Mouse (Mus musculus): ENCODE measurements around the gene Zfp760. TPM values are rescaled to one million over a fixed set of nuclear protein-coding genes. Genes with fewer than 3 reads are reported as not detected.
"Not testable (repeated sequence)": the region's sequence is repeated elsewhere in the genome, so short reads cannot be mapped to it uniquely, and the experiment has no call there.

Gene Zfp760
- polyA plus RNA-seq, 1 experiment from 2014 or later = 12.8 TPM

DNA sequence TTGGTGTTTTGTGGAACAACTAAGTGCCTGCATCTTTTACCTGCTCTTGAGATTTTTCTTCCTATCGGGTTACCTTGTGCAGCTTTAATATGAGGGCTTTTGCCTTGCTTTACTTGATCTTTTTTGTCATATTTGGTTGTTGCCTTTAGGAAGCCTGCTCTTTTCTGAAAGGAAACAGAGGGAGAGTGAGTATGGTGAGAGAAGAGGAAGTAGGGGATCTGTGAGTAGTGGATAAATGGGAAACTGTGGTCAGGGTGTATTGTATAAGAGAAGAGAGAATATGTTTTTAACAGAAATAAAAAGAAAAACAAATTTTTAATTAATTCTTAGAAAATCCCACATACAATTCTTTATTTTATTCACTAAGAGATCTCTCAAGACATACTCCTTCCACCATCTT lies 4.1 kb upstream of the Zfp760 start:
- Histone ChIP-seq H3K9ac (ENCODE audit: low read length) (no peak overlapping the region), H3K27ac (ENCODE audit: low read length) (no peak overlapping the region), H3K4me1 (replicated peaks; ENCODE audit: control insufficient read depth, insufficient read depth, low read length) (peaks cover 2% of the 10 kb centered on the region; the same call in 1 of the 2 replicates), H3K36me3 (ENCODE audit: control insufficient read depth, insufficient read depth, low read length) (no peaks in the 10 kb centered on the region), H3K27me3 (ENCODE audit: control insufficient read depth, insufficient read depth, low read depth, low read length) (no peaks in the 10 kb centered on the region), H3K4me2 (ENCODE audit: low read depth, low read length) (no peak overlapping the region), H3K4me3 (ENCODE audit: low read length) (no peak overlapping the region), H3K9me3 (ENCODE audit: control insufficient read depth, low read length) (no peaks in the 10 kb centered on the region)
- no peak for ATAC-seq (ENCODE audit: low read depth)
- WGBS = 83% methylated on average over 1 of the region's 1 CpGs

DNA sequence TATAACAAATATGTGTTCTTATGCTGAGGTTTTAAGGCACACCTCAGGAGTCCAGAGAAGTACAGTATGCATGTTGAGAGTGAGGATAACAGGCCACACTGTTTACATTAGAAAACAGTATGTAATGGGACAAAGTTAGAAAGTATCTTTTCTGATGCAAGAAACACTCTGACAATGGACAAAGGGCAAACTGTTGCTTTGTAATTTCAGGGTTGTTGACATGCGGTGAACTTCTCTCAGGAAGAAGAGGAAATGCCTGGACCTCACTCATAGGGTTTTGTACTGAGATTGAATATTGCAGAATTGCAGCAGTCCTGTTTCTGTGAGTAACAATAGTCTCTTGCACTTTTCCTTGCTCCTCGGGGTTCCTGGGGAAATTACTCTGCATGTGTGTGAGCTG lies 860 bp downstream of the Zfp760 start:
- H3K4me1 ChIP-seq (replicated peaks; ENCODE audit: control insufficient read depth, insufficient read depth, low read length) = peaks cover 8% of the 10 kb centered on the region
- no peaks in the 10 kb centered on the region for H3K9me3 ChIP-seq (ENCODE audit: control insufficient read depth, low read length)
- H3K4me2 ChIP-seq (ENCODE audit: low read depth, low read length) = peak overlapping the region; percentile 67
- H3K27ac ChIP-seq (ENCODE audit: low read length) = peak overlapping the region; percentile 9; the same call in 1 of the 2 replicates
- no peak for ATAC-seq (ENCODE audit: low read depth)
- peaks cover 5% of the 10 kb centered on the region; the same call in 1 of the 2 replicates for H3K36me3 ChIP-seq (ENCODE audit: control insufficient read depth, insufficient read depth, low read length)
- WGBS = 35% methylated on average over 2 of the region's 2 CpGs
- peak overlapping the region; percentile 53 for H3K9ac ChIP-seq (ENCODE audit: low read length)
- H3K27me3 ChIP-seq (ENCODE audit: control insufficient read depth, insufficient read depth, low read depth, low read length) = no peaks in the 10 kb centered on the region
- peak overlapping the region; percentile 78 for H3K4me3 ChIP-seq (ENCODE audit: low read length)

DNA sequence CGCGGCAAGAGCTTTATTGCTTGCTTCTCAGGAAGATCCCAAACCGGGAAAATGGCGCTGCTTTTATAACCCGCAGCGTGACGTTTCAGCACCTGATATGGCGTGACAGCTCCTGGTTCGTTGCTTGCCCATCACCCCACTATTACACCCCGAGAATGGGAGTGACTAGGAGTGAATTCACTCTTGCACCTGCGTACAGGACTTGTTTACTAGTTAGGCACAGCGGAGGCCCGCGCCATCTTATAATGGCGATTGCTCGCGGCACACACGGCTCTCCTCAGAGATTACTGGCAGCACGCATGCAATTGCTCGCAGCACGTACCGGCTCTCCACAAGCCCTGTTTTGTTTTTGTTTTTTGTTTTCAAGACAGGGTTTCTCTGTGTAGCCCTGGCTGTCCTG lies 23.0 kb downstream of the Zfp760 start, which contains the start of gene Zfp229:
Zfp229 (plus strand) TSS at position 301 of the 400 bp plus-strand sequence.
- H3K9ac ChIP-seq (ENCODE audit: low read length); H3K4me2 ChIP-seq (ENCODE audit: low read depth, low read length); H3K4me1 ChIP-seq (replicated peaks; ENCODE audit: control insufficient read depth, insufficient read depth, low read length); H3K27me3 ChIP-seq (ENCODE audit: control insufficient read depth, insufficient read depth, low read depth, low read length); H3K4me3 ChIP-seq (ENCODE audit: low read length); H3K9me3 ChIP-seq (ENCODE audit: control insufficient read depth, low read length); H3K27ac ChIP-seq (ENCODE audit: low read length); H3K36me3 ChIP-seq (ENCODE audit: control insufficient read depth, insufficient read depth, low read length); ATAC-seq (ENCODE audit: low read depth): not testable (repeated sequence)
- WGBS = 95% methylated on average over 7 of the region's 22 CpGs

DNA sequence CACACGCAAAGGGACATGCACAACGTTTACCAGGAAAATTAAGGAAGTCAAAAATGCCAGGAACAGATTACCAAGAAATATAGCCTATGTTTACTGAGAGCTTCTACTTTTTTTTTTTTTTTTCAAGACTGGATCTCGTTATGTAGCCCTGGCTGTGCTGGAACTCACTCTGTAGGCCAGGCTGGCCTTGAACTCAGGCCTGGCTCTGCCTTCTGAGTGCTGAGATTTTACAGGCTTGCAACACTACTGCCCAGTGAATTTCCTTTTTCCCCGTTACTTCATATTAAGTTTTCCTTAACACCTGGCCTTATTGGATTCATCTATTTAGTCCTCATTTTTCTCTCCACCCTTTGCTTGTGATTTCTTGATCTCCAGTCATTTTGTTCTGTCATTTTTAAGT lies 25.5 kb downstream of the Zfp760 start:
- Histone ChIP-seq H3K4me3 (ENCODE audit: low read length) (peak overlapping the region; percentile 84), H3K27ac (ENCODE audit: low read length) (peak overlapping the region; percentile 93), H3K9ac (ENCODE audit: low read length) (peak overlapping the region; percentile 90; the same call in 1 of the 2 replicates), H3K4me1 (replicated peaks; ENCODE audit: control insufficient read depth, insufficient read depth, low read length) (peaks cover 8% of the 10 kb centered on the region; the same call in 1 of the 2 replicates), H3K36me3 (ENCODE audit: control insufficient read depth, insufficient read depth, low read length) (peaks cover 4% of the 10 kb centered on the region; the same call in 1 of the 2 replicates), H3K4me2 (ENCODE audit: low read depth, low read length) (peak overlapping the region; percentile 62), H3K27me3 (ENCODE audit: control insufficient read depth, insufficient read depth, low read depth, low read length) (no peaks in the 10 kb centered on the region), H3K9me3 (ENCODE audit: control insufficient read depth, low read length) (no peaks in the 10 kb centered on the region)
- 61% methylated on average over 4 of the region's 4 CpGs for WGBS
- 0 out of 2 replicates have a peak, but pooled peaks have one; percentile 13 for ATAC-seq (ENCODE audit: low read depth)

DNA sequence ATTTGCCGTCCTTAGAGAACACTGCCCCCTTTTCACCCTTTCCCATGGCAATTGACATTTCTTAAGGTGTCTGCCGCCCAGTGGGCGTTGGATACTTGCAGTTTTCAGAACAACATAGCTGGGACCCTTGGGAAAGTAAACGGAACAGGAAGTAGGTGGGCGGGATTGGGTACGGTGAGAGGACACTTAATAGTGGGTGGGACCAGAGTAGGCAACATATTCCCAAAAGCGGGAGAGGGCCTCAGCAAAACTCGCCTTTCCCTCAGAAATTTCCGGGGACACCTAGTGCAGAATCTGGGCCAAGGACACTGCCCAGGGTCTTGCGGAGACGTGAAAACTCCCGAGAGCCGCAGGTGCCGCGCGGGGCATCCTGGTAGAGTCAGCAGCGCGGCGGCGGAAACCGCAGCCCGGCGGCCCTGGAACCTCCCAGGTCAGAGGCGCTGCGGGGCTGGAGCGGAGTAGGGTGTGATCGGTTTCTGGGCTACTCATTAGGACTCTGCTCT lies 26.0 kb downstream of the Zfp760 start:
- ATAC-seq (ENCODE audit: low read depth) = peak; percentile 98
- peaks cover 4% of the 10 kb centered on the region; the same call in 1 of the 2 replicates for H3K36me3 ChIP-seq (ENCODE audit: control insufficient read depth, insufficient read depth, low read length)
- peak overlapping the region; percentile 62 for H3K4me2 ChIP-seq (ENCODE audit: low read depth, low read length)
- under 1% methylated on average over 27 of the region's 27 CpGs for WGBS
- peak overlapping the region; percentile 84 for H3K4me3 ChIP-seq (ENCODE audit: low read length)
- H3K4me1 ChIP-seq (replicated peaks; ENCODE audit: control insufficient read depth, insufficient read depth, low read length) = peaks cover 8% of the 10 kb centered on the region; the same call in 1 of the 2 replicates
- H3K9me3 ChIP-seq (ENCODE audit: control insufficient read depth, low read length) = no peaks in the 10 kb centered on the region
- no peaks in the 10 kb centered on the region for H3K27me3 ChIP-seq (ENCODE audit: control insufficient read depth, insufficient read depth, low read depth, low read length)
- peak overlapping the region; percentile 93 for H3K27ac ChIP-seq (ENCODE audit: low read length)
- peak overlapping the region; percentile 90 for H3K9ac ChIP-seq (ENCODE audit: low read length)

DNA sequence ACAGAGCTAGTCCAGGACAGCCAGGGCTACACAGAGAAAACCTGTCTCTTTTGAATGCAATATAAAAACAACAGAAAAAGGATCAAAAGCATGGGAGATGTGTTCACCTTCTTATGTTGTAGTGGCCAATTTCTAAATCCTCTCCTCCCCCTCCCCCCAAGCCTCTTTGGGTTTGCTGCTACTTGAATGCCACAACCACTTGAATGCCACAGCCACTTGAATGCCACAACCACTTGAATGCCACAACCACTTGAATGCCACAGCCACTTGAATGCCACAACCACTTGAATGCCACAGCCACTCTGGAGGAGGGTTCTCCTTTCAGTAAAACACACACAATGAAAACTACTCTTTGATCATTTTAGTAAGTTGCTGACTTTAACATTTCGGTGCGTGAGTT lies 45.2 kb downstream of the Zfp760 start:
- H3K9me3 ChIP-seq (ENCODE audit: control insufficient read depth, low read length) = no peaks in the 10 kb centered on the region
- peaks cover 6% of the 10 kb centered on the region; the same call in 1 of the 2 replicates for H3K4me1 ChIP-seq (replicated peaks; ENCODE audit: control insufficient read depth, insufficient read depth, low read length)
- WGBS = 38% methylated on average over 2 of the region's 2 CpGs
- no peak overlapping the region for H3K9ac ChIP-seq (ENCODE audit: low read length)
- H3K27me3 ChIP-seq (ENCODE audit: control insufficient read depth, insufficient read depth, low read depth, low read length) = no peaks in the 10 kb centered on the region
- no peak overlapping the region for H3K27ac ChIP-seq (ENCODE audit: low read length)
- no peak overlapping the region for H3K4me2 ChIP-seq (ENCODE audit: low read depth, low read length)
- H3K4me3 ChIP-seq (ENCODE audit: low read length) = no peak overlapping the region
- 0 out of 2 replicates have a peak, but pooled peaks have one; percentile 26 for ATAC-seq (ENCODE audit: low read depth)
- H3K36me3 ChIP-seq (ENCODE audit: control insufficient read depth, insufficient read depth, low read length) = no peaks in the 10 kb centered on the region

DNA sequence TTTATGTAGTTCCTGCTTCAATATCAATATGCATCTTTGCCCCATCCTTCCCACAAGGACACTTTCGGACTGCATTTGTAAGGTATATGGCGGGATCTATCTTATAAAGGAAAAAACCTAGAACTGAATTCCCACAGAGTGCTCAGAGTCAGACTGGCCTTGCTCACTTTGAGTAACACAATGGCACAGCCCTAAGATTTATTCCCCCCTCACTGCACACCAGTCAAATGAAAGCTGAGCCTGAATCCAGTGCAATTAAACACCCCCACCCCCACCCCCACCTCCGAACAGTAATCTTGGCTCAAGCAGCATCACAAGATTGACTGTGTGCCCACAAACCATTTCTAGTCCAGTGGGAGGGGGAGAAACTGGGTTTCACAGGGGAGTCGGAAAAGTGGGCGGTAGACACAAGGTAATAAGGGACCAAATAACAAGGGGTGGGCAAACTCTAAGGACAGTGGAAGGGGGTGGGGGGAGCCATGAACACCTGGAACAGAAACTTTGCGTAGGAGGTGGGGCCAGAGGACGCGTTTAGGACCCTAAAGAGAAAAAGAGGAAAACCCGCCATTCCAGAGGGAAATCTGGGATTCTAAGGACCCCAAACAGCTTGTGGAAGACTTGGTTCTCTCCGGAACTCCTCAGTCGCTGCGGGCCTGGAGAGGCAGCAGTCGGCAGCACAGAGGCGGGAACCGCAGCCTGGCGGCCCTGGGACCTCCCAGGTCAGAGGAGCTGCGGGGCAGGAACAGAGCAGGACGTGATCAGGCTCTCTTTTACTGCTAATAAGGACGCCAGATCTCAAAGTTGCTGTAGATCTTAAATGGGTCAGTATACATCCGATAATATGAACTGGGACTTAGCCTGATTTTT lies 46.0 kb downstream of the Zfp760 start:
- Histone ChIP-seq H3K9me3 (ENCODE audit: control insufficient read depth, low read length) (no peaks in the 10 kb centered on the region), H3K36me3 (ENCODE audit: control insufficient read depth, insufficient read depth, low read length) (no peaks in the 10 kb centered on the region), H3K4me3 (ENCODE audit: low read length) (peak overlapping the region; percentile 47), H3K4me2 (ENCODE audit: low read depth, low read length) (peak overlapping the region; percentile 64), H3K4me1 (replicated peaks; ENCODE audit: control insufficient read depth, insufficient read depth, low read length) (peaks cover 6% of the 10 kb centered on the region; the same call in 1 of the 2 replicates), H3K9ac (ENCODE audit: low read length) (peak overlapping the region; percentile 68), H3K27ac (ENCODE audit: low read length) (no peak overlapping the region), H3K27me3 (ENCODE audit: control insufficient read depth, insufficient read depth, low read depth, low read length) (no peaks in the 10 kb centered on the region)
- WGBS = 8% methylated on average over 20 of the region's 20 CpGs
- peak; percentile 17; the same call in 1 of the 2 replicates for ATAC-seq (ENCODE audit: low read depth)

DNA sequence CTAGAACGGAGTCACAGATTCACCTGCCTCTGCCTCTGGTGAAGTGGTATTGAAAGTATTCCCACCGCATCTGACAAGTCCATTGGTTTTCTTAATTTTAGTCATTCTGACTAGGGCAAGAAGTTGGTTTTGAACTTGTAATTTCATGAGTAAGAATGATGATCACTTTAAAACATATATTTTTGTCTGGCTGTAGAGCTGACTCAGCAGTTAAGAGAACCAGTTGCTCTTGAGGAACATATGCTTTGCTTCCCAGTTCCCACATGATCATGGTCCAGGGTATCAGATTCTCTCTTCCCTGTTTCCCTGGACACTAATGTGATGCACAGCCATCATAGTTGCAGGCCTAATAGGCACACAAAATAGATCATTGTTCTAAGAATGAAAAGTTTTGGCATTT lies 62.8 kb downstream of the Zfp760 start:
- Histone ChIP-seq H3K4me3 (ENCODE audit: low read length) (no peak overlapping the region), H3K27me3 (ENCODE audit: control insufficient read depth, insufficient read depth, low read depth, low read length) (no peaks in the 10 kb centered on the region), H3K36me3 (ENCODE audit: control insufficient read depth, insufficient read depth, low read length) (no peaks in the 10 kb centered on the region), H3K9ac (ENCODE audit: low read length) (no peak overlapping the region), H3K4me1 (replicated peaks; ENCODE audit: control insufficient read depth, insufficient read depth, low read length) (no peaks in the 10 kb centered on the region), H3K27ac (ENCODE audit: low read length) (no peak overlapping the region), H3K9me3 (ENCODE audit: control insufficient read depth, low read length) (no peaks in the 10 kb centered on the region), H3K4me2 (ENCODE audit: low read depth, low read length) (no peak overlapping the region)
- no peak for ATAC-seq (ENCODE audit: low read depth)
- WGBS = 82% methylated on average over 2 of the region's 2 CpGs

Measured in lung, embryonic 16.5 days (tissue).